Comparison of ENCODE assay signal across 18 mouse cellular contexts in genomic region chr16:37989796-37990195, GRCm38 (mm10).
DNase-seq lines count a peak whose midpoint lies in the region; ATAC-seq and TF ChIP-seq lines count a peak whose summit lies in the region.
"Had no signal": no experiment of that assay in that cellular context is flagged by ENCODE, and none has a peak within 500 bp of the region (broad histone marks: within the 10 kb centered on the region; RNA-seq: fewer than 3 reads in every experiment).

No protein-coding gene starts in this region.

- H3K4me3 ChIP-seq in hindbrain, embryonic 11.5 days (ENCODE audit: low read depth, low read length) = no peak overlapping the region
- no peak overlapping the region for H3K4me3 ChIP-seq in hindbrain, postnatal 0 days (ENCODE audit: low read length)
- no peak overlapping the region for H3K4me3 ChIP-seq in neural tube, embryonic 12.5 days
- H3K4me3 ChIP-seq in hindbrain, embryonic 15.5 days = no peak overlapping the region
- no peak overlapping the region for H3K4me3 ChIP-seq in stomach, postnatal 0 days (ENCODE audit: low read depth, low read length)
- H3K4me3 ChIP-seq: embryonic facial prominence, embryonic 12.5 days; limb, embryonic 15.5 days; megakaryocyte, embryonic 14.5 days had no signal

- no peak for ATAC-seq in hindbrain, embryonic 11.5 days (ENCODE audit: low FRiP score)
- ATAC-seq in hindbrain, postnatal 0 days = no peak
- no peak for ATAC-seq in neural tube, embryonic 12.5 days (ENCODE audit: low FRiP score, low read depth)
- ATAC-seq in hindbrain, embryonic 15.5 days (ENCODE audit: low FRiP score, low read depth) = no peak
- peak; percentile 72 for ATAC-seq in stomach, postnatal 0 days (ENCODE audit: low FRiP score, low TSS enrichment)

- H3K9ac ChIP-seq in hindbrain, embryonic 11.5 days (ENCODE audit: low read depth, low read length) = no peak overlapping the region; the same call in 1 of the 2 replicates
- H3K9ac ChIP-seq in hindbrain, postnatal 0 days (replicated peaks; ENCODE audit: low read length) = no peak overlapping the region
- H3K9ac ChIP-seq in neural tube, embryonic 12.5 days = no peak overlapping the region
- no peak overlapping the region for H3K9ac ChIP-seq in hindbrain, embryonic 15.5 days
- no peak overlapping the region for H3K9ac ChIP-seq in stomach, postnatal 0 days (ENCODE audit: low read length)
- H3K9ac ChIP-seq: embryonic facial prominence, embryonic 12.5 days; limb, embryonic 15.5 days had no signal

- H3K4me1 ChIP-seq in hindbrain, embryonic 11.5 days (replicated peaks; ENCODE audit: control insufficient read depth, insufficient read depth, low read length) = peaks cover 2% of the 10 kb centered on the region
- peaks cover 6% of the 10 kb centered on the region for H3K4me1 ChIP-seq in hindbrain, postnatal 0 days (ENCODE audit: insufficient read depth, low read length)
- peaks cover 56% of the 10 kb centered on the region for H3K4me1 ChIP-seq in neural tube, embryonic 12.5 days
- H3K4me1 ChIP-seq in hindbrain, embryonic 15.5 days (replicated peaks) = peaks cover 19% of the 10 kb centered on the region
- H3K4me1 ChIP-seq in stomach, postnatal 0 days (replicated peaks; ENCODE audit: control insufficient read depth, insufficient read depth) = no peaks in the 10 kb centered on the region

- no peaks in the 10 kb centered on the region for H3K36me3 ChIP-seq in hindbrain, embryonic 11.5 days (ENCODE audit: control insufficient read depth, insufficient read depth, low read length)
- no peaks in the 10 kb centered on the region for H3K36me3 ChIP-seq in hindbrain, postnatal 0 days (ENCODE audit: insufficient read depth, low read length)
- peaks cover 2% of the 10 kb centered on the region; the same call in 1 of the 2 replicates for H3K36me3 ChIP-seq in neural tube, embryonic 12.5 days
- H3K36me3 ChIP-seq in hindbrain, embryonic 15.5 days = no peaks in the 10 kb centered on the region
- H3K36me3 ChIP-seq in stomach, postnatal 0 days (ENCODE audit: control insufficient read depth, insufficient read depth, low read length) = no peaks in the 10 kb centered on the region
- H3K36me3 ChIP-seq: embryonic facial prominence, embryonic 12.5 days; limb, embryonic 15.5 days had no signal

- TF ChIP-seq EP300 in stomach, postnatal 0 days (optimal IDR thresholded peaks at IDR 0.05) = no peak

- no peak for TF ChIP-seq CTCF in hindbrain, postnatal 0 days (IDR thresholded peaks at IDR 0.05; ENCODE audit: low read depth)
- no peak for TF ChIP-seq CTCF in stomach, postnatal 0 days (IDR thresholded peaks at IDR 0.05; ENCODE audit: low read depth)

- H3K27ac ChIP-seq in hindbrain, embryonic 11.5 days (ENCODE audit: low read depth, low read length) = peak overlapping the region; percentile 93
- no peak overlapping the region for H3K27ac ChIP-seq in hindbrain, postnatal 0 days
- H3K27ac ChIP-seq in neural tube, embryonic 12.5 days = peak overlapping the region; percentile 88
- 0 out of 2 replicates have a peak overlapping the region, but pooled peaks have one; percentile 81 for H3K27ac ChIP-seq in hindbrain, embryonic 15.5 days (replicated peaks)
- H3K27ac ChIP-seq in stomach, postnatal 0 days (replicated peaks) = no peak overlapping the region
- H3K27ac ChIP-seq: kidney, postnatal 0 days; limb, embryonic 15.5 days had no signal

- no peak for DNase-seq in hindbrain, embryonic 11.5 days (ENCODE audit: low spot score)
- no peak for DNase-seq in hindbrain, postnatal 0 days (ENCODE audit: low spot score)
- no peak for DNase-seq in neural tube, embryonic 10.5 days (ENCODE audit: extremely low spot score, low spot score)
- DNase-seq in stomach, postnatal 0 days (ENCODE audit: low spot score) = peak; percentile 27
- no peak for DNase-seq in left cerebral cortex, adult 11 months (ENCODE audit: low spot score)
- no peak for DNase-seq in thymus, postnatal 36 days
- DNase-seq: adrenal gland, adult 2 months; B cell, adult 2 months; cerebellum, adult 18-20 months; heart, adult 18-20 months; lung, adult 18-20 months; retina, postnatal 1 day had no signal

- no peaks in the 10 kb centered on the region for H3K27me3 ChIP-seq in hindbrain, embryonic 11.5 days (ENCODE audit: control insufficient read depth, insufficient read depth, low read length)
- no peaks in the 10 kb centered on the region for H3K27me3 ChIP-seq in hindbrain, postnatal 0 days (ENCODE audit: insufficient read depth, low read length)
- no peaks in the 10 kb centered on the region for H3K27me3 ChIP-seq in neural tube, embryonic 12.5 days (replicated peaks)
- H3K27me3 ChIP-seq in hindbrain, embryonic 15.5 days = no peaks in the 10 kb centered on the region
- H3K27me3 ChIP-seq in stomach, postnatal 0 days (ENCODE audit: control insufficient read depth, insufficient read depth, low read length) = no peaks in the 10 kb centered on the region
- H3K27me3 ChIP-seq: embryonic facial prominence, embryonic 12.5 days; limb, embryonic 15.5 days had no signal

- H3K4me2 ChIP-seq in hindbrain, embryonic 11.5 days (replicated peaks; ENCODE audit: low read depth, low read length) = no peak overlapping the region
- H3K4me2 ChIP-seq in hindbrain, postnatal 0 days (ENCODE audit: low read depth, low read length) = no peak overlapping the region
- no peak overlapping the region for H3K4me2 ChIP-seq in neural tube, embryonic 12.5 days (replicated peaks)
- H3K4me2 ChIP-seq in hindbrain, embryonic 15.5 days = no peak overlapping the region
- no peak overlapping the region for H3K4me2 ChIP-seq in stomach, postnatal 0 days (replicated peaks; ENCODE audit: low read depth)
- H3K4me2 ChIP-seq: embryonic facial prominence, embryonic 12.5 days; limb, embryonic 15.5 days had no signal

- WGBS in hindbrain, embryonic 11.5 days = 78% methylated on average over 3 of the region's 3 CpGs
- 80% methylated on average over 3 of the region's 3 CpGs for WGBS in hindbrain, postnatal 0 days
- WGBS in neural tube, embryonic 12.5 days = 78% methylated on average over 3 of the region's 3 CpGs
- WGBS in hindbrain, embryonic 15.5 days = 77% methylated on average over 3 of the region's 3 CpGs
- WGBS in stomach, postnatal 0 days = 47% methylated on average over 3 of the region's 3 CpGs

- H3K9me3 ChIP-seq in hindbrain, embryonic 11.5 days (ENCODE audit: control insufficient read depth, low read length) = no peaks in the 10 kb centered on the region
- H3K9me3 ChIP-seq in hindbrain, postnatal 0 days (ENCODE audit: low read length) = no peaks in the 10 kb centered on the region
- H3K9me3 ChIP-seq in neural tube, embryonic 12.5 days = no peaks in the 10 kb centered on the region
- no peaks in the 10 kb centered on the region for H3K9me3 ChIP-seq in hindbrain, embryonic 15.5 days
- no peaks in the 10 kb centered on the region for H3K9me3 ChIP-seq in stomach, postnatal 0 days (ENCODE audit: control insufficient read depth, low read length)
- H3K9me3 ChIP-seq: embryonic facial prominence, embryonic 12.5 days; limb, embryonic 15.5 days had no signal

Comparison
In these comparisons a context has a peak if more than half of its experiments do, and no peak if none do; other contexts are left out.
1. H3K27ac ChIP-seq: peak in hindbrain, embryonic 11.5 days (single experiment), neural tube, embryonic 12.5 days (single experiment) and hindbrain, embryonic 15.5 days (single experiment); none in hindbrain, postnatal 0 days (single experiment) and stomach, postnatal 0 days (single experiment).